Mouse (Mus musculus) CH12.LX (cell line): ENCODE measurements around the gene Fgd1. TPM values are rescaled to one million over a fixed set of nuclear protein-coding genes. Genes with fewer than 3 reads are reported as not detected.

Source experiments
- DNase-seq: peaks from one replicate; pipeline ENCODE4 v3.0.0-alpha.2; 2013; ENCODE audit errors: extremely low read depth
- H3K27ac ChIP-seq: 2 replicates; pipeline ENCODE4 v1.5.1; 2012; ENCODE audit warnings: low read depth, mild to moderate bottlenecking, control low read depth, moderate library complexity; ENCODE audit not compliant: insufficient read depth
- H3K27me3 ChIP-seq: replicated peaks from 2 replicates; pipeline ENCODE3; 2012; ENCODE audit warnings: inconsistent platforms
- H3K36me3 ChIP-seq, 2 experiments: replicated peaks in 1 of 2; 2 replicates each; pipeline versions ENCODE3 to v1.6.1; 2012; ENCODE audit warnings: inconsistent platforms in 1 of 2, low read length in 1 of 2, mild to moderate bottlenecking in 1 of 2, mixed read lengths in 1 of 2, moderate library complexity in 1 of 2; ENCODE audit not compliant: control insufficient read depth in 1 of 2, insufficient read depth in 1 of 2
- H3K4me1 ChIP-seq, 2 experiments: 2 replicates each; pipeline ENCODE4 v1.6.1; 2012; ENCODE audit warnings: inconsistent platforms in 1 of 2, moderate library complexity in 1 of 2; ENCODE audit not compliant: insufficient read depth in 2 of 2, control insufficient read depth in 1 of 2
- H3K4me2 ChIP-seq: 2 replicates; pipeline ENCODE4 v1.6.1; 2012; ENCODE audit warnings: low read depth, mild to moderate bottlenecking, control low read depth; ENCODE audit not compliant: poor library complexity, insufficient read depth, severe bottlenecking
- H3K4me3 ChIP-seq, 3 experiments: fragments of 150-350 bp in 1 of 3; sonication (generic) in 1 of 3; replicated peaks in 1 of 3; 2 replicates each; pipeline versions ENCODE3 to v1.5.1; 2011 to 2012; ENCODE audit warnings: low read depth in 2 of 3, low read length in 2 of 3, mild to moderate bottlenecking in 2 of 3, moderate library complexity in 2 of 3, control low read depth in 1 of 3, improper control_type of control experiment in 1 of 3, inconsistent platforms in 1 of 3, mixed read lengths in 1 of 3; ENCODE audit not compliant: poor library complexity in 1 of 3
- H3K79me2 ChIP-seq: replicated peaks from 2 replicates; pipeline ENCODE4 v1.6.1; 2012; ENCODE audit warnings: mild to moderate bottlenecking, moderate library complexity; ENCODE audit not compliant: control insufficient read depth, poor library complexity, insufficient read depth, severe bottlenecking; ENCODE audit errors: extremely low read depth
- H3K9ac ChIP-seq: 2 replicates; pipeline ENCODE4 v1.6.1; 2012; ENCODE audit warnings: low read depth, mild to moderate bottlenecking, control low read depth, moderate library complexity; ENCODE audit not compliant: insufficient read depth
- H3K9me3 ChIP-seq: replicated peaks from 2 replicates; pipeline ENCODE3; 2012; ENCODE audit warnings: low read length, inconsistent platforms, mixed read lengths
- BHLHE40 ChIP-seq: IDR thresholded peaks from 2 replicates; pipeline ENCODE4 v1.6.1; 2011; ENCODE audit warnings: mild to moderate bottlenecking, low read depth, low read length, improper control_type of control experiment
- CHD1 ChIP-seq: IDR thresholded peaks from 2 replicates; pipeline ENCODE4 v1.6.1; 2012; ENCODE audit warnings: low read depth, low read length, improper control_type of control experiment, inconsistent platforms
- ELF1 ChIP-seq: IDR thresholded peaks from 2 replicates; pipeline ENCODE4 v1.6.1; 2014; ENCODE audit warnings: low read depth, mild to moderate bottlenecking, inconsistent platforms, low read length, improper control_type of control experiment
- EP300 ChIP-seq: IDR thresholded peaks from 2 replicates; pipeline ENCODE4 v1.6.1; 2011; ENCODE audit warnings: low read length, improper control_type of control experiment
- IRF4 ChIP-seq: IDR thresholded peaks from 2 replicates; pipeline ENCODE4 v1.6.1; 2014; ENCODE audit warnings: low read depth, mild to moderate bottlenecking, inconsistent platforms, low read length, improper control_type of control experiment
- JUN ChIP-seq: IDR thresholded peaks from 2 replicates; pipeline ENCODE4 v1.6.1; 2011; ENCODE audit warnings: low read depth, mild to moderate bottlenecking, low read length, improper control_type of control experiment, moderate library complexity; ENCODE audit not compliant: insufficient read depth
- KAT2A ChIP-seq: IDR thresholded peaks from 2 replicates; pipeline ENCODE4 v1.6.1; 2012; ENCODE audit warnings: low read length, improper control_type of control experiment, inconsistent platforms; ENCODE audit not compliant: insufficient replicate concordance
- MAFK ChIP-seq: IDR thresholded peaks from 2 replicates; pipeline ENCODE4 v1.6.1; 2011; ENCODE audit warnings: low read length, improper control_type of control experiment; ENCODE audit not compliant: insufficient replicate concordance
- MAX ChIP-seq: IDR thresholded peaks from 2 replicates; pipeline ENCODE4 v1.6.1; 2011; ENCODE audit warnings: low read length, improper control_type of control experiment
- MEF2A ChIP-seq: IDR thresholded peaks from 2 replicates; pipeline ENCODE4 v1.6.1; 2014; ENCODE audit warnings: low read depth, mild to moderate bottlenecking, inconsistent platforms, low read length, improper control_type of control experiment, borderline replicate concordance
- MXI1 ChIP-seq: IDR thresholded peaks from 2 replicates; pipeline ENCODE4 v1.6.1; 2011; ENCODE audit warnings: mild to moderate bottlenecking, low read depth, low read length, improper control_type of control experiment
- MYC ChIP-seq: IDR thresholded peaks from 2 replicates; pipeline ENCODE4 v1.6.1; 2011; ENCODE audit warnings: low read depth, mild to moderate bottlenecking, improper control_type of control experiment, low read length
- POLR2A ChIP-seq: IDR thresholded peaks from 2 replicates; pipeline ENCODE4 v1.6.1; 2011; ENCODE audit warnings: low read depth, mild to moderate bottlenecking, improper control_type of control experiment, low read length
- POLR2AphosphoS2 ChIP-seq: IDR thresholded peaks from 2 replicates; pipeline ENCODE4 v1.6.1; 2011; ENCODE audit warnings: low read depth, low read length, improper control_type of control experiment
- RAD21 ChIP-seq: IDR thresholded peaks from 2 replicates; pipeline ENCODE4 v1.6.1; 2011; ENCODE audit warnings: low read depth, mild to moderate bottlenecking, low read length, improper control_type of control experiment, moderate library complexity
- TBP ChIP-seq: conservative IDR thresholded peaks from 2 replicates; pipeline ENCODE4 v1.6.1; 2011; ENCODE audit warnings: low read depth, low read length, improper control_type of control experiment
- TCF12 ChIP-seq: IDR thresholded peaks from 2 replicates; pipeline ENCODE4 v1.6.1; 2014; ENCODE audit warnings: low read depth, mild to moderate bottlenecking, inconsistent platforms, low read length, improper control_type of control experiment
- USF2 ChIP-seq: conservative IDR thresholded peaks from 2 replicates; pipeline ENCODE4 v1.6.1; 2011; ENCODE audit warnings: low read depth, low read length, improper control_type of control experiment
- ZC3H11A ChIP-seq: IDR thresholded peaks from 2 replicates; pipeline ENCODE4 v1.6.1; 2012; ENCODE audit warnings: low read depth, mild to moderate bottlenecking, inconsistent platforms, low read length, improper control_type of control experiment
- ZKSCAN1 ChIP-seq: IDR thresholded peaks from 2 replicates; pipeline ENCODE4 v1.6.1; 2012; ENCODE audit warnings: low read depth, inconsistent platforms, low read length, improper control_type of control experiment, borderline replicate concordance
- ZMIZ1 ChIP-seq: IDR thresholded peaks from 2 replicates; pipeline ENCODE4 v1.6.1; 2012; ENCODE audit warnings: low read depth, mild to moderate bottlenecking, inconsistent platforms, low read length, improper control_type of control experiment
- dilution Hi-C: fragments of 300-500 bp; cut with MboI; formaldehyde crosslinking; loops from 2 replicates; pipeline ENCODE4 v1.14.3; 2020; ENCODE audit warnings: low sequenced_read_pairs; ENCODE audit not compliant: extremely low pct_unique_long_range_greater_than_20kb, extremely low pct_ligation_motif_present
- in situ Hi-C: fragments of 300-500 bp; cut with MboI; formaldehyde crosslinking; loops from 3 replicates; pipeline ENCODE4 v1.14.3; 2019; ENCODE audit warnings: low sequenced_read_pairs, low pct_ligation_motif_present, low pct_unique_long_range_greater_than_20kb, mixed read lengths
- polyA plus RNA-seq: library from polyadenylated mRNA; unstranded; fragments of >175 nt; gene quantifications from 2 replicates; pipeline ENCODE4 v1.2.1, GENCODE M21; 2012; ENCODE audit warnings: low read depth; ENCODE audit not compliant: insufficient read length
- total RNA-seq, 2 experiments: library from RNA; depleted of rRNA; stranded (reverse); fragments of 300-350 nt in 1 of 2; fragments of >200 nt in 1 of 2; gene quantifications; 2 replicates each; pipeline ENCODE4 v1.2.3; 2012 to 2014

Fgd1 gene
- total and polyA plus RNA-seq, 3 experiments, result 0.68 to 2.2 (median 2.2) TPM

GRCm38 (mm10) chrX:151059346-151059745, 13.4 kb downstream of the Fgd1 start:
- Histone ChIP-seq H3K79me2 (no peaks in the 10 kb centered on the region), H3K4me3 (no peak overlapping the region), H3K9ac (no peak overlapping the region), H3K27ac (no peak overlapping the region), H3K36me3 (no peaks in the 10 kb centered on the region), H3K4me2 (no peak overlapping the region), H3K4me1 (peaks cover 3 to 18% of the 10 kb centered on the region in 2 experiments; a peak in 3 of 4 replicates), H3K27me3 (no peaks in the 10 kb centered on the region), H3K9me3 (no peaks in the 10 kb centered on the region)
- DNase-seq, result no peak
- in situ Hi-C loops, result no loop called here
- TF ChIP-seq TCF12 (no peak), KAT2A (no peak), MEF2A (no peak), MAX (no peak), ZMIZ1 (no peak), MYC (no peak), ELF1 (no peak), POLR2AphosphoS2 (no peak), TBP (no peak), ZKSCAN1 (no peak), RAD21 (no peak)
- dilution Hi-C loops, result no loop called here

- Histone ChIP-seq H3K36me3 (no peaks in the 10 kb centered on the region), H3K27me3 (no peaks in the 10 kb centered on the region), H3K4me2 (no peak overlapping the region), H3K9me3 (no peaks in the 10 kb centered on the region), H3K9ac (no peak overlapping the region), H3K4me1 (peaks cover 3 to 17% of the 10 kb centered on the region in 2 experiments; a peak in 3 of 4 replicates), H3K4me3 (no peak overlapping the region), H3K79me2 (no peaks in the 10 kb centered on the region), H3K27ac (no peak overlapping the region)
- TF ChIP-seq ZC3H11A (no peak), CHD1 (no peak), JUN (no peak), IRF4 (peak; percentile 52; the same call in 1 of the 2 replicates), EP300 (peak; percentile 79), BHLHE40 (0 out of 2 replicates have a peak, but pooled peaks have one; percentile 29), USF2 (no peak), POLR2A (no peak), ZKSCAN1 (no peak), MXI1 (no peak), MAFK (0 out of 2 replicates have a peak, but pooled peaks have one; percentile 34), MEF2A (no peak)
- peak; percentile 21 for DNase-seq
- in situ Hi-C loops, result no loop called here
- dilution Hi-C loops, result no loop called here
Measured at GRCm38 (mm10) chrX:151061615-151062299, 15.8 kb downstream of the Fgd1 start.
